Mouse (Mus musculus): ENCODE measurements around the gene Unc50.

The Unc50 gene

GRCm38 (mm10) chr1:37429366-37430296, at the start of gene Unc50, which contains the start of gene Coa5:
TSS of gene Unc50 (plus strand) at chr1:37430139.
TSS of gene Coa5 (minus strand) at chr1:37430103.
- DNase-seq (ENCODE audit: low spot score in 2 of 2) = peak; percentile 79 to 88

DNA sequence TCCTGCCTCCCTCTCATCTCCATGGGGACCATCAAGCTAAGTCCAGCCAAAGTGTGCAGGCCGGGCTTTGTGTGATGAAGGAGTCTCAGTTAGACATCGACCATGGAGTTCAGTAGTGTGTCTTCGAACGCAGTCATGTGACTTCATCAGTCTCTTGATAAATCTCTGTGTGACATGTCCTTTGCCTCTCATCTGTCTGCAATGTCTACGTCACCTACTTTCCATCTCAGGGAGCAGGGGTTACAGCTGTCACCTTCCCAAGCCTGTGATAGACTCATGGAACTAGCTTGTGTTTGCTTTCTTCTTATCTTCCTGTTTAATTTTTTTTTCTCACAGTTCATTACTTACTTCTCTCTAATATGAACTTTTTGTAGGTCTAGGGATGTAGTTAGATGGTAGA, 49.0 kb upstream of the Unc50 start:
- DNase-seq (ENCODE audit: low spot score in 2 of 2) = no peak

- no peak for DNase-seq (ENCODE audit: low spot score in 2 of 2)
These were observed 45.6 kb upstream of the Unc50 start for GRCm38 (mm10) chr1:37384304-37384703.

- no peak for DNase-seq (ENCODE audit: low spot score in 2 of 2)
These were observed 43.4 kb upstream of the Unc50 start for GRCm38 (mm10) chr1:37386448-37386971.

DNA sequence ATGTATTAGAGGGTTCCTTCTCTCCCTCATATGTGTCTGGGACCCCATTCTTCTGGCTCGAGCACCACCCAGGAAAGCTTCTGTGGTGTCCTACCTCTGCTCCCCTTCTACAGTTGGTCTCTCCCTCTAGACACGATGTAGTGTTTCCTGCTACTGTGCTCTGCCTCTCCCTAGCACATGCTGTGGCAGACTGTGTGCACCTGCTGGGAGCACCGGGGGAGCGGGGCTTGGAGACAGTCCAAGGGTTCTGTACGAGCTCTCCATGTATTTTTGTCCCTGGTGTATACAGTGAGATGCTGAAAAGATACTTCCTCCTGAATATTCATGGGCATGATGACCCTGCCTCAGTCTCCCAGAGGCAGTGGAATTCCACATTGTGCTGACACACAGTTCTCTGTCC, 36.8 kb upstream of the Unc50 start:
- DNase-seq (ENCODE audit: low spot score in 2 of 2) = no peak

DNA sequence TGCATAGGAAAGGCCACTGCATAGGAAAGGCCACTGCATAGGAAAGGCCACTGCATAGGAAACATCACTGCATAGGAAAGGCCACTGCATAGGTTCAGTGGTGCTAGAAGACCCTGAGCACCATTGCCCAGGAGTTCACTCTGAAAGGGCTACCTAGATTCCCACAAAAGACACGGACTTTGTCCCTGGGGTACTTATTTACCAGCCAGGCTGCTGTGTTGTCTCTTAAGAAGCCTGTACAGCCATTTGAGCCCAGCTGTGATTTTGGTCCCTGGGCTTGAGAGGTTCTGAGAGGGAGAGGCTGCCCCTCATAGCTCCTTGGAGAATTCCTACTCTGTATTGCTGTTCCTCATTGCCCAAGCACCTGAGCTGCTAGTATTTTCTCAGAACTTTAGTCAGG, 33.5 kb upstream of the Unc50 start:
- no peak for DNase-seq (ENCODE audit: low spot score in 2 of 2)

DNA sequence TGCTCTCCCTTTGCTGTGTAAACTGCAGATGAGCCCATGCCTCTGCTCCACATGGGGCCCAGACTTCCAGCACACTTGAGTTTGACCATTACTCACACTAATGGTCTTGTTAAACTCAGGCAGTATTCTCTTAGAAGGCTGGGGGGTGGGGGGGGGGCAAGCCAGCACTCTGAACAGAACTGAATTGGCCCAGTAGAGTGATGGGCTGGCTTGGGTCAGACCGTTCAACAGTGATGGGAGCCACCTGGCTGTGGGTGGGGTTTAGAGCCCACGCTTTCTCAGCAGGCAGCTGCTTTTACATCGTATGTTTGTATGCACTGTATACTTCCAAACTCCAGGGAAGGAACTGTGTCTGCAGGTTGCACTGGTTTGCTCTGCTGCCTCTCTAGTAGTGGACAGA, 31.0 kb upstream of the Unc50 start:
- no peak for DNase-seq (ENCODE audit: low spot score in 2 of 2)

- DNase-seq (ENCODE audit: low spot score in 2 of 2) = no peak
These were observed 30.2 kb upstream of the Unc50 start for GRCm38 (mm10) chr1:37399734-37400133.

GRCm38 (mm10) chr1:37401687-37402086, 28.3 kb upstream of the Unc50 start:
- peak in 1 of 2 experiments; percentile 43 for DNase-seq (ENCODE audit: low spot score in 2 of 2)

DNA sequence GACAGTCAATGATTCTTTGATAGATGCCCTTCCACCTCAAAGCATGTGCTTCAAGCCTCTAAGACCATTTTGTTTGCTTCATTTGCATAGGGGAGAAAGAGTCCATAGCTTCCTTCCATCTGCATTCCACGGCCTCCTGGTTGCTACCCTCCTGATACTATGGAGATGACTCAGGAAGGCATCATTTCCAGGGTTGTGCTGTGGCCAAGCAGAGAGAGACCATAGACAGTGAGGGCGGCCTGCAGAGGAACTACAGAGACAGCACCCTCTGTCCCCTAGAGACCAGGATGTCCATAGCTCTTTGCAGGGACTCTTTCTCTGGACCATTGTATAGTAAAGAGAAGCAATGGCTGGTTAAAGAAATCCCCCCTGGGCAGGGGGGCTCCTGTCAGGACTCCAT, 24.8 kb upstream of the Unc50 start:
- DNase-seq (ENCODE audit: low spot score in 2 of 2) = no peak

GRCm38 (mm10) chr1:37407228-37407627, 22.7 kb upstream of the Unc50 start:
- DNase-seq (ENCODE audit: low spot score in 2 of 2) = no peak

GRCm38 (mm10) chr1:37408059-37408458, 21.9 kb upstream of the Unc50 start:
- DNase-seq (ENCODE audit: low spot score in 2 of 2) = no peak

- DNase-seq (ENCODE audit: low spot score in 2 of 2) = no peak
These were observed 21.3 kb upstream of the Unc50 start for GRCm38 (mm10) chr1:37408678-37409077.

DNA sequence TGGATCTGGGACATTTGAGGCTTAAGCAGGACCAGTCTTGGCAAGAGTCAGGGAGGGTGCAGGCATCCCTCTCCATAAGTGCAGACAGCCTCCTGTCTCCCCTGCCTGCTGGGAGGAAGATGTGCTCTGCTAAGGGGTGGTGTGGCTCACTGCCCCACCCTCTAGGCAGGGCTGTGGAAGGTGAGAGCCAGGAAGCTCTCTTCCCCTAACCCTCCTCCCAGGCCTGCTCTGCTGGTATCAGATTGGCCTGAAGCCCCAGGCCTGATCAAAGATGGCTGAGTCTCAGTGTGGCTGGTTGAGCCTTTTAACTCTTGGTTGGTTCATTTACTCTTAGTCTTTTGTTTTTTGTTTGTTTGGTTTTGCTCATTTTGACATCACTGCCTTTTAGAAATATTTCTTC, 20.3 kb upstream of the Unc50 start:
- DNase-seq (ENCODE audit: low spot score in 2 of 2) = no peak

DNA sequence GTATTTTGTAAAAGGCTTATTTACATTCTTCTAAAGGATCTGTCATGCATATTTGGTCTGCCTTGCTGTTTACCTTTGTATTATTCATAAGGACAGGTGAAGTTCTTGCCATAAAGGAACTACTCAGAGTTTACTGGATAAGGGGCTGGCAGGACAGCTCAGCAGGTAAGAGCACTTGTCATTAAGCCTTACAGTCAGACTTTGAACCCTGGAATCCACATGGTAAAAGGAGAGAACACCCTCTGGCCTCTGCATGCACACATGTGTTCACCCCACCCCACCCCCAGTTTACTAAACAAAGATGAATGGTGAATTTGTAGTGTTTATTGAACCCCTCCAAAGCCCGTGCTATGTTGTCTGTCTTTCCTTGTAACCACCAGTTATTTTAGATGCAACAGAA, 14.5 kb upstream of the Unc50 start:
- no peak for DNase-seq (ENCODE audit: low spot score in 2 of 2)

GRCm38 (mm10) chr1:37419420-37419819, 10.5 kb upstream of the Unc50 start:
- DNase-seq (ENCODE audit: low spot score in 2 of 2) = peak; percentile 54 to 76

- DNase-seq (ENCODE audit: low spot score in 2 of 2) = no peak
These were observed 2.6 kb upstream of the Unc50 start for GRCm38 (mm10) chr1:37427144-37427875.

- no peak for DNase-seq (ENCODE audit: low spot score in 2 of 2)
These were observed 1.0 kb upstream of the Unc50 start for GRCm38 (mm10) chr1:37428911-37429310.

GRCm38 (mm10) chr1:37430297-37430840, 430 bp downstream of the Unc50 start:
- peak in 1 of 2 experiments; percentile 14 for DNase-seq (ENCODE audit: low spot score in 2 of 2)

- DNase-seq (ENCODE audit: low spot score in 2 of 2) = no peak
These were observed 6.5 kb downstream of the Unc50 start for GRCm38 (mm10) chr1:37436419-37436818.

- DNase-seq (ENCODE audit: low spot score in 2 of 2) = no peak
These were observed 13.2 kb downstream of the Unc50 start for GRCm38 (mm10) chr1:37442848-37443835.

Data from spleen, postnatal 14 days (tissue).